Mouse (Mus musculus): Measurements from ENCODE around the gene Zfp59. TPM values are rescaled to one million over a fixed set of nuclear protein-coding genes. Genes with fewer than 3 reads are reported as not detected.

Zfp59 gene
- polyA plus RNA-seq, 1 experiment = 0.85 TPM

DNA sequence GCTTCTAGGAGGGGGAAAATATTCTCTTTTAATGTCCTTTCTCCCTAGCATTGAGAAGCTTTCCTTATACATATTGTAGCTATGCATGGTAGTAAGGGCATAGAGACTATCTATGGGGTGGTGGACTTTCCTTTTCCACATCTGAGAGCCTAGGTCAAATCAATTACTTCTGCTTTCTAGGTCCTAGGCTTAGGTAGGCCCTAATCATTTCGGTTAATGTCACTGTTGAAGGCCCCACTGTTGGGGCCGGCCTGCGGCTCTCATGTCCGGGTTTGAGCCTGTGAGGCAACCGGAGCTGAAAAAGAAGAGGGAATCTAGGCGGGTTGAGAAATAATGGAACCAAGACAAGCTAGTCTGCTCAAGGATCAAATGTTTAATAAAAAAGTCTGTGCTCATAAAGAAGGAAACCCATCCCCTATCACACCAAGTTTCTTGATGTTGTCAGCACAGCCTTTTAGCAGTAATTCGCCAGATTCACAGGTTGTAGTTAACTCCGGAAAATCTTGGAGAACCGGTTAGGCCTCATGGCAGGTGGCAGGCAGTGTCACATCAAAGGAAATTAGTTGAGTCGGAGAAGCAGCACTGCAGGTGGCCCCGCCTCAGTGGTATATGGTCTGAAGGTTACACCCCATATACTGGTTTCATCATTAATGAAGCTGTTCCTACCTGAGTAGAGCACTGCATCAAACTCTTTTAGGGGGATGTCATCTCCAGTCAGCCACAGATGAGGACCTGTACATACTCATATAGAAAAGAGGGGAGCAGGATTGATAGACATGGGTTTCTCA is 66.8 kb downstream of the Zfp59 start:
- Histone ChIP-seq H3K4me3 (ENCODE audit: insufficient read depth, poor library complexity, severe bottlenecking) (no peak overlapping the region), H3K79me3 (ENCODE audit: low read depth) (no peaks in the 10 kb centered on the region), H3ac (ENCODE audit: control insufficient read depth, insufficient read length, low read depth) (no peak overlapping the region), H3K36me3 (ENCODE audit: control insufficient read depth, insufficient read depth) (no peaks in the 10 kb centered on the region), H3K79me2 (ENCODE audit: control insufficient read depth, insufficient read depth) (no peaks in the 10 kb centered on the region), H3K27me3 (ENCODE audit: control insufficient read depth, insufficient read depth, insufficient read length) (no peaks in the 10 kb centered on the region)
- TF ChIP-seq CEBPB (IDR thresholded peaks at IDR 0.05; ENCODE audit: low read depth) = no peak
- TF ChIP-seq MYOG (IDR thresholded peaks at IDR 0.05; ENCODE audit: control insufficient read depth, extremely low read depth, insufficient read length) = no peak
- no peak for TF ChIP-seq MAX (IDR thresholded peaks at IDR 0.05)
- TF ChIP-seq FOSL1 (IDR thresholded peaks at IDR 0.05; ENCODE audit: insufficient read depth, low read length, poor library complexity, severe bottlenecking) = no peak
- TF ChIP-seq MYOD1 (IDR thresholded peaks at IDR 0.05; ENCODE audit: control insufficient read depth, insufficient read length, low read depth) = no peak
- TF ChIP-seq CTCF (IDR thresholded peaks at IDR 0.05; ENCODE audit: control insufficient read depth, insufficient read depth, insufficient read length) = no peak
- TF ChIP-seq USF1 (IDR thresholded peaks at IDR 0.05; ENCODE audit: low read depth) = no peak

Other genes starting within 250 kb of the Zfp59 start
- 102 TPM for gene Akt2, start 247.1 kb upstream of the Zfp59 start, polyA plus RNA-seq (2012; fragmentation: generic; extraction: Trizol)
- 0.11 TPM for gene Ttc9b, start 184.7 kb upstream of the Zfp59 start, polyA plus RNA-seq (2012; fragmentation: generic; extraction: Trizol)
- gene Map3k10, start 164.0 kb upstream of the Zfp59 start, polyA plus RNA-seq (2012; fragmentation: generic; extraction: Trizol) = 31.4 TPM
- 0.75 TPM for gene Zfp607b, start 149.3 kb upstream of the Zfp59 start, polyA plus RNA-seq (2012; fragmentation: generic; extraction: Trizol)
- 1.3 TPM for gene Zfp60, start 107.2 kb upstream of the Zfp59 start, polyA plus RNA-seq (2012; fragmentation: generic; extraction: Trizol)
- gene Zfp626, start 31.4 kb upstream of the Zfp59 start, polyA plus RNA-seq (2012; fragmentation: generic; extraction: Trizol) = 1.2 TPM
- 0.69 TPM for gene Zfp607a, start 18.9 kb downstream of the Zfp59 start, polyA plus RNA-seq (2012; fragmentation: generic; extraction: Trizol)
- 1.5 TPM for gene Zfp974, start 90.9 kb downstream of the Zfp59 start, polyA plus RNA-seq (2012; fragmentation: generic; extraction: Trizol)
- gene Zfp780b, start 140.6 kb downstream of the Zfp59 start, polyA plus RNA-seq (2012; fragmentation: generic; extraction: Trizol) = 1.3 TPM
- 0.62 TPM for gene Zfp850, start 175.5 kb downstream of the Zfp59 start, polyA plus RNA-seq (2012; fragmentation: generic; extraction: Trizol)
- gene Psmc4, start 211.5 kb downstream of the Zfp59 start, polyA plus RNA-seq (2012; fragmentation: generic; extraction: Trizol) = 259 TPM
- not detected for gene Fcgbp, start 232.6 kb downstream of the Zfp59 start, polyA plus RNA-seq (2012; fragmentation: generic; extraction: Trizol)